Mouse (Mus musculus) MEL (cell line): Measurements from ENCODE around the gene Trim47. TPM values are rescaled to one million over a fixed set of nuclear protein-coding genes. Genes with fewer than 3 reads are reported as not detected.
A peak's percentile ranks its signal among the peaks of the same experiment; 100 is the strongest.

Experiments
- DNase-seq: peaks from one replicate; pipeline ENCODE4 v3.0.0; 2011; ENCODE audit warnings: low read depth, low spot score
- H3K27ac ChIP-seq: 2 replicates; pipeline ENCODE4 v1.5.1; 2012; ENCODE audit warnings: low read depth, mild to moderate bottlenecking, control low read depth, low read length, moderate library complexity; ENCODE audit not compliant: control insufficient read depth
- H3K27me3 ChIP-seq, 2 experiments: fragments of 150-350 bp in 1 of 2; sonication (generic) in 1 of 2; 2 replicates each; pipeline ENCODE4 v1.6.1; 2012; ENCODE audit warnings: low read length in 2 of 2, mild to moderate bottlenecking in 2 of 2, improper control_type of control experiment in 1 of 2, moderate library complexity in 1 of 2; ENCODE audit not compliant: insufficient read depth in 2 of 2, control insufficient read depth in 1 of 2
- H3K36me3 ChIP-seq, 2 experiments: 2 replicates each; pipeline ENCODE4 v1.6.1; 2012 to 2014; ENCODE audit warnings: low read length in 2 of 2, improper control_type of control experiment in 1 of 2, inconsistent platforms in 1 of 2, mild to moderate bottlenecking in 1 of 2; ENCODE audit not compliant: insufficient read depth in 2 of 2, control insufficient read depth in 1 of 2
- H3K4me1 ChIP-seq, 2 experiments: fragments of 150-350 bp in 1 of 2; sonication (generic) in 1 of 2; 2 replicates each; pipeline ENCODE4 v1.6.1; 2012; ENCODE audit warnings: low read length in 2 of 2, improper control_type of control experiment in 1 of 2, mild to moderate bottlenecking in 1 of 2; ENCODE audit not compliant: insufficient read depth in 2 of 2, control insufficient read depth in 1 of 2
- H3K4me3 ChIP-seq, 2 experiments: fragments of 150-350 bp in 1 of 2; sonication (generic) in 1 of 2; 2 replicates each; pipeline ENCODE4 v1.5.1; 2012; ENCODE audit warnings: low read depth in 2 of 2, low read length in 2 of 2, mild to moderate bottlenecking in 2 of 2, moderate library complexity in 2 of 2, control low read depth in 1 of 2, improper control_type of control experiment in 1 of 2; ENCODE audit not compliant: control insufficient read depth in 1 of 2, insufficient read depth in 1 of 2
- H3K79me2 ChIP-seq: 2 replicates; pipeline ENCODE4 v1.6.1; 2012; ENCODE audit warnings: mild to moderate bottlenecking, low read length, moderate library complexity; ENCODE audit not compliant: control insufficient read depth, poor library complexity, insufficient read depth
- H3K9ac ChIP-seq: 2 replicates; pipeline ENCODE4 v1.6.1; 2012; ENCODE audit warnings: low read depth, mild to moderate bottlenecking, control low read depth, low read length, moderate library complexity; ENCODE audit not compliant: control insufficient read depth, poor library complexity, severe bottlenecking
- H3K9me3 ChIP-seq: fragments of 150-350 bp; sonication (generic); replicated peaks from 2 replicates; pipeline ENCODE4 v1.6.1; 2012; ENCODE audit warnings: mild to moderate bottlenecking, low read length, improper control_type of control experiment, moderate library complexity; ENCODE audit not compliant: insufficient read depth
- CHD2 ChIP-seq: IDR thresholded peaks from 2 replicates; pipeline ENCODE4 v1.6.1; 2011; ENCODE audit warnings: low read length, improper control_type of control experiment
- CTCF ChIP-seq, 3 experiments: IDR thresholded peaks in 2 of 3; conservative IDR thresholded peaks in 1 of 3; 2 replicates each; pipeline ENCODE4 v1.5.1; 2011 to 2012; ENCODE audit warnings: low read length in 3 of 3, low read depth in 2 of 3, mild to moderate bottlenecking in 2 of 3, improper control_type of control experiment in 1 of 3, inconsistent platforms in 1 of 3, mixed read lengths in 1 of 3, moderate library complexity in 1 of 3; ENCODE audit not compliant: control insufficient read depth in 1 of 3, insufficient read depth in 1 of 3, poor library complexity in 1 of 3, severe bottlenecking in 1 of 3
- GABPA ChIP-seq: IDR thresholded peaks from 2 replicates; pipeline ENCODE4 v1.6.1; 2012; ENCODE audit warnings: low read depth, mild to moderate bottlenecking, inconsistent platforms, low read length, improper control_type of control experiment, moderate library complexity
- GATA1 ChIP-seq: IDR thresholded peaks from 2 replicates; pipeline ENCODE4 v1.6.1; 2011; ENCODE audit warnings: low read depth, low read length, improper control_type of control experiment
- JUND ChIP-seq: IDR thresholded peaks from 2 replicates; pipeline ENCODE4 v1.6.1; 2011; ENCODE audit warnings: low read depth, mild to moderate bottlenecking, improper control_type of control experiment, low read length
- MAFK ChIP-seq: IDR thresholded peaks from 2 replicates; pipeline ENCODE4 v1.6.1; 2011; ENCODE audit warnings: low read depth, mild to moderate bottlenecking, low read length, improper control_type of control experiment, borderline replicate concordance
- MAZ ChIP-seq: IDR thresholded peaks from 2 replicates; pipeline ENCODE4 v1.6.1; 2012; ENCODE audit warnings: low read depth, mild to moderate bottlenecking, inconsistent platforms, low read length, improper control_type of control experiment
- MYC ChIP-seq: IDR thresholded peaks from 2 replicates; pipeline ENCODE4 v1.6.1; 2011; ENCODE audit warnings: low read depth, mild to moderate bottlenecking, low read length, improper control_type of control experiment, moderate library complexity
- NRF1 ChIP-seq: IDR thresholded peaks from 2 replicates; pipeline ENCODE4 v1.6.1; 2014; ENCODE audit warnings: low read depth, mild to moderate bottlenecking, inconsistent platforms, low read length, improper control_type of control experiment, moderate library complexity; ENCODE audit not compliant: poor library complexity, insufficient read depth, severe bottlenecking
- POLR2AphosphoS2 ChIP-seq: IDR thresholded peaks from 2 replicates; pipeline ENCODE4 v1.6.1; 2011; ENCODE audit warnings: low read length, improper control_type of control experiment
- RAD21 ChIP-seq: IDR thresholded peaks from 2 replicates; pipeline ENCODE4 v1.6.1; 2011; ENCODE audit warnings: mild to moderate bottlenecking, low read depth, low read length, improper control_type of control experiment
- SIN3A ChIP-seq: IDR thresholded peaks from 2 replicates; pipeline ENCODE4 v1.6.1; 2012; ENCODE audit warnings: low read length, improper control_type of control experiment, inconsistent platforms
- TAL1 ChIP-seq: IDR thresholded peaks from 2 replicates; pipeline ENCODE4 v1.6.1; 2012; ENCODE audit warnings: mild to moderate bottlenecking, inconsistent platforms, low read length, moderate library complexity, mixed read lengths
- TBP ChIP-seq: IDR thresholded peaks from 2 replicates; pipeline ENCODE4 v1.8.0; 2011; ENCODE audit warnings: low read depth, low read length, improper control_type of control experiment
- UBTF ChIP-seq: IDR thresholded peaks from 2 replicates; pipeline ENCODE4 v1.6.1; 2012; ENCODE audit warnings: low read depth, mild to moderate bottlenecking, inconsistent platforms, low read length, improper control_type of control experiment, moderate library complexity, borderline replicate concordance; ENCODE audit not compliant: insufficient read depth
- USF1 ChIP-seq: IDR thresholded peaks from 2 replicates; pipeline ENCODE4 v1.6.1; 2014; ENCODE audit warnings: low read depth, mild to moderate bottlenecking, inconsistent platforms, low read length, improper control_type of control experiment, moderate library complexity
- USF2 ChIP-seq, 2 experiments: IDR thresholded peaks; 2 replicates each; pipeline ENCODE4 v1.6.1; 2011 to 2012; ENCODE audit warnings: improper control_type of control experiment in 2 of 2, low read length in 2 of 2, borderline replicate concordance in 1 of 2, inconsistent platforms in 1 of 2, low read depth in 1 of 2, mild to moderate bottlenecking in 1 of 2; ENCODE audit not compliant: insufficient read depth in 1 of 2
- ZKSCAN1 ChIP-seq: IDR thresholded peaks from 2 replicates; pipeline ENCODE4 v1.6.1; 2012; ENCODE audit warnings: low read depth, mild to moderate bottlenecking, inconsistent platforms, low read length, improper control_type of control experiment, moderate library complexity
- ZMIZ1 ChIP-seq: IDR thresholded peaks from 2 replicates; pipeline ENCODE4 v1.6.1; 2012; ENCODE audit warnings: low read depth, mild to moderate bottlenecking, inconsistent platforms, low read length, improper control_type of control experiment, moderate library complexity
- polyA plus RNA-seq, 2 experiments: library from polyadenylated mRNA; stranded (reverse) in 1 of 2; unstranded in 1 of 2; fragments of >175 nt in 1 of 2; fragments of >200 nt in 1 of 2; gene quantifications; 2 replicates each; pipeline versions ENCODE4 v1.2.1 to v1.2.4; 2012; ENCODE audit warnings: low replicate concordance in 2 of 2, low read depth in 1 of 2; ENCODE audit not compliant: insufficient read length in 2 of 2, insufficient read depth in 1 of 2, missing spikeins in 1 of 2
- total RNA-seq: library from RNA; depleted of rRNA; stranded (reverse); fragments of 300-350 nt; gene quantifications from 2 replicates; pipeline ENCODE4 v1.2.3, GENCODE M21; 2012

Trim47 gene
- total and polyA plus RNA-seq, 3 experiments: 5.6 to 6.7 TPM; not detected in 1

GRCm38 (mm10) chr11:116170003-116170800, 43.2 kb upstream of the Trim47 start:
- TF ChIP-seq MAFK (no peak), MAZ (no peak), TBP (no peak), RAD21 (no peak), CTCF (IDR thresholded peaks at IDR 0.05 in 2 of 3, conservative IDR thresholded peaks at IDR 0.05 in 1 of 3; ENCODE audit: control insufficient read depth in 1 of 3, insufficient read depth in 1 of 3, low read depth in 2 of 3, low read length in 3 of 3, poor library complexity in 1 of 3, severe bottlenecking in 1 of 3) (no peak), ZMIZ1 (no peak), MYC (no peak), GATA1 (no peak), TAL1 (no peak), POLR2AphosphoS2 (no peak), USF1 (no peak), UBTF (no peak)
- TF ChIP-seq, all 39 proteins: peak for 0
- H3K27ac ChIP-seq: no peak overlapping the region
- H3K79me2 ChIP-seq: peaks cover 7% of the 10 kb centered on the region; the same call in 1 of the 2 replicates
- no peaks in the 10 kb centered on the region for H3K9me3 ChIP-seq
- peaks cover 4 to 11% of the 10 kb centered on the region in 2 experiments; a peak in 3 of 4 replicates for H3K36me3 ChIP-seq
- peaks cover 0 to 7% of the 10 kb centered on the region in 2 experiments; a peak in 2 of 4 replicates for H3K4me1 ChIP-seq
- no peak overlapping the region for H3K9ac ChIP-seq
- H3K4me3 ChIP-seq: no peak overlapping the region
- peak; percentile 25 for DNase-seq
- no peaks in the 10 kb centered on the region for H3K27me3 ChIP-seq

- no peak for DNase-seq
- no peak for TF ChIP-seq USF2 (IDR thresholded peaks at IDR 0.05; ENCODE audit: borderline replicate concordance in 1 of 2, insufficient read depth in 1 of 2, low read depth in 1 of 2, low read length in 2 of 2)
- TF ChIP-seq CHD2: no peak
- no peak for TF ChIP-seq GABPA
- TF ChIP-seq NRF1: no peak
- no peak for TF ChIP-seq MYC
- no peak for TF ChIP-seq SIN3A
- TF ChIP-seq CTCF (IDR thresholded peaks at IDR 0.05 in 2 of 3, conservative IDR thresholded peaks at IDR 0.05 in 1 of 3; ENCODE audit: control insufficient read depth in 1 of 3, insufficient read depth in 1 of 3, low read depth in 2 of 3, low read length in 3 of 3, poor library complexity in 1 of 3, severe bottlenecking in 1 of 3): no peak
- TF ChIP-seq MAZ: no peak
- TF ChIP-seq JUND: no peak
- TF ChIP-seq ZKSCAN1: no peak
- TF ChIP-seq, all 39 proteins: peak for 0
- Histone ChIP-seq H3K4me1 (peaks cover 0 to 7% of the 10 kb centered on the region in 2 experiments; a peak in 2 of 4 replicates), H3K36me3 (peaks cover 4 to 11% of the 10 kb centered on the region in 2 experiments; a peak in 3 of 4 replicates), H3K27me3 (no peaks in the 10 kb centered on the region), H3K27ac (no peak overlapping the region), H3K9me3 (no peaks in the 10 kb centered on the region), H3K79me2 (peaks cover 7% of the 10 kb centered on the region; the same call in 1 of the 2 replicates), H3K4me3 (no peak overlapping the region), H3K9ac (no peak overlapping the region)
Observed at GRCm38 (mm10) chr11:116169214-116169613, 42.2 kb upstream of the Trim47 start.
